Mouse (Mus musculus) heart, postnatal 14 days (tissue): ENCODE measurements at regions not wholly inside any gene's neighbourhood (a gene's known extent, or its start where the extent isn't known, plus 50 kb on each side); places are given as distances from the start of the nearest gene placed in this dataset.

ENCODE experiments used
- DNase-seq, 2 experiments: peaks; one replicate each; pipeline ENCODE4 v3.0.0; 2021 to 2022
- intact Hi-C: fragments of 180-260 bp; cut with DNase I; formaldehyde crosslinking; loops from one replicate; pipeline ENCODE4 v1.15.1; 2025

- no peak for DNase-seq
- intact Hi-C loops = no loop called here
Measured at GRCm38 (mm10) chr3:102386091-102386490, 83.6 kb upstream of the Ngf start.

GRCm38 (mm10) chr3:102384596-102384995 lies 85.1 kb upstream of the Ngf start:
- intact Hi-C loops = no loop called here
- no peak for DNase-seq

GRCm38 (mm10) chr3:102383671-102384070 lies 86.0 kb upstream of the Ngf start:
- intact Hi-C loops = no loop called here
- no peak for DNase-seq

- no peak for DNase-seq
- intact Hi-C loops = no loop called here
Measured at GRCm38 (mm10) chr3:102381683-102382082, 88.0 kb upstream of the Ngf start.

GRCm38 (mm10) chr3:102374381-102375060 lies 95.2 kb upstream of the Ngf start:
- intact Hi-C loops = no loop called here
- DNase-seq = no peak

- DNase-seq = no peak
- intact Hi-C loops = no loop called here
Measured at GRCm38 (mm10) chr3:102372205-102372899, 97.4 kb upstream of the Ngf start.

- DNase-seq = peak; percentile 58 to 75
Measured at GRCm38 (mm10) chr3:102366188-102366587, 103.5 kb upstream of the Ngf start.

GRCm38 (mm10) chr3:102364326-102364935 lies 105.3 kb upstream of the Ngf start:
- intact Hi-C loops = no loop called here
- DNase-seq = no peak

More at GRCm38 (mm10) chr3:102366188-102366587, 103.5 kb upstream of the Ngf start:
- intact Hi-C loops = no loop called here

- no peak for DNase-seq
- intact Hi-C loops = no loop called here
Measured at GRCm38 (mm10) chr3:102360732-102361280, 108.9 kb upstream of the Ngf start.

GRCm38 (mm10) chr3:102358801-102359200 lies 110.9 kb upstream of the Ngf start:
- intact Hi-C loops = no loop called here
- no peak for DNase-seq

- no peak for DNase-seq
- intact Hi-C loops = no loop called here
Measured at GRCm38 (mm10) chr3:102357062-102357610, 112.6 kb upstream of the Ngf start.

GRCm38 (mm10) chr3:102355352-102355751 lies 114.4 kb upstream of the Ngf start:
- intact Hi-C loops = no loop called here
- no peak for DNase-seq

GRCm38 (mm10) chr3:102354771-102355170 lies 114.9 kb upstream of the Ngf start:
- intact Hi-C loops = no loop called here

GRCm38 (mm10) chr3:102353277-102353900 lies 116.3 kb upstream of the Ngf start:
- DNase-seq = no peak
- intact Hi-C loops = no loop called here

More at GRCm38 (mm10) chr3:102354771-102355170, 114.9 kb upstream of the Ngf start:
- DNase-seq = no peak

- no peak for DNase-seq
- intact Hi-C loops = no loop called here
Measured at GRCm38 (mm10) chr3:102346077-102346476, 123.6 kb upstream of the Ngf start.

GRCm38 (mm10) chr3:102345291-102345690 lies 124.4 kb upstream of the Ngf start:
- DNase-seq = no peak
- intact Hi-C loops = no loop called here

GRCm38 (mm10) chr3:102340731-102341130 lies 129.0 kb upstream of the Ngf start:
- intact Hi-C loops = no loop called here
- no peak for DNase-seq

GRCm38 (mm10) chr3:102337881-102338280 lies 131.8 kb upstream of the Ngf start:
- DNase-seq = no peak
- intact Hi-C loops = loop anchor here (5.0 to 10.0 kb wide), 2 partner anchors 129 to 467 kb away; partner anchors contain the start of gene Ngf

- intact Hi-C loops = loop anchor here (5.0 to 10.0 kb wide), 2 partner anchors 131 to 469 kb away; partner anchors contain the start of gene Ngf
- DNase-seq = no peak
Measured at GRCm38 (mm10) chr3:102336184-102336583, 131.7 kb upstream of the Vangl1 start.

GRCm38 (mm10) chr3:102335146-102335545 lies 130.7 kb upstream of the Vangl1 start:
- intact Hi-C loops = loop anchor here (1.0 to 10.0 kb wide), 3 partner anchors 132 to 470 kb away; partner anchors contain the start of gene Ngf
- DNase-seq = peak; percentile 57 to 77
